Mouse (Mus musculus): ENCODE measurements around the gene Insl6.

Gene Insl6

DNA sequence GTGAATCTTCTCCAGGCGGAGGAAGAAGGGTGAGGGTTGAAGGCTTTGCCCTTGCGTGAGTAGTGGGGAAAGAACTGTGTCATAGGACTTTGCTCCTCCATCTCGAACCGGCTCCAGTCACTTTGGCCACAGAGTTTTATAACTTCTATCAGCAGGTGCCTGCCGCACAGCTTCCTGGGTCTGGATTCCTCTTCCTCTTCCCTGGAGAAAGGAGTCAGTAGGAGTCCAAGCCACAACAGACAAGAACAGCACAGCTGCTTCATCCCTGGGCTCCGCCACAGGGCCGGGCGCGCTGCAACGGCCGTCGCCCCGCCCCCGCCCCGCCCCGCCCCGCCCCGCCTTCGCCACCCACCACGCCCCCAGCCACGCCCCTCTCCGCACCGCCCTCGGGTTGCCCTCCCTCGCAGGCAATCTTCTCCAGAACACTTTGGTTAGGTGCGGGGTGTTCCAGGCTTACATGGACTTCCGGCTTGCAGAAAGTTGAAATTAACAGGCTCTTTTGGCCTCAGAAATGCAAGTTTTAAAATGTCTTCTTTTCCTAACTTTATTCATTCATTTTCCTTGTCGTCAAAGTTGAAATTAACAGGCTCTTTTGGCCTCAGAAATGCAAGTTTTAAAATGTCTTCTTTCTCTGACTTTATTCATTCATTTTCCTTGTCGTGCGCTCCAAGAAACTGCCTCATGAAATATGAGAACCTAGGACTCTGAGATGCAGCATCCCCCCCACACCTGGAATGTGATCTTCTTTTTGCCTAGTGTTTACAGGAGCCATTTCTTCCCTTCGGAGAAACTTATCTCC, at the start of gene Insl6:
Gene Insl6, minus strand, starts transcription at position 304 of the 799 bp plus-strand sequence.
- DNase-seq (ENCODE audit: low spot score), result peak; percentile 46

GRCm38 (mm10) chr19:29374947-29375346, 49.8 kb upstream of the Insl6 start:
- no peak for DNase-seq (ENCODE audit: low spot score)

DNA sequence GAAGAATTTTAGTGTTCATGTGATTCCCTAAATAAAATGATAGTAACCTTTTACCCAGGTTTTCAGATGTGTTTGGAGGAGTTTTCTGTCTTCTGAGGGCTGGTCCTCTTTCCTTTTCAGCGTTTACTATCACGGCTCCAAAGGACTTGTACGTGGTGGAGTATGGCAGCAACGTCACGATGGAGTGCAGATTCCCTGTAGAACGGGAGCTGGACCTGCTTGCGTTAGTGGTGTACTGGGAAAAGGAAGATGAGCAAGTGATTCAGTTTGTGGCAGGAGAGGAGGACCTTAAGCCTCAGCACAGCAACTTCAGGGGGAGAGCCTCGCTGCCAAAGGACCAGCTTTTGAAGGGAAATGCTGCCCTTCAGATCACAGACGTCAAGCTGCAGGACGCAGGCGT, 48.3 kb upstream of the Insl6 start:
- no peak for DNase-seq (ENCODE audit: low spot score)

- no peak for DNase-seq (ENCODE audit: low spot score)
Measured at GRCm38 (mm10) chr19:29372621-29373020, 47.5 kb upstream of the Insl6 start.

DNA sequence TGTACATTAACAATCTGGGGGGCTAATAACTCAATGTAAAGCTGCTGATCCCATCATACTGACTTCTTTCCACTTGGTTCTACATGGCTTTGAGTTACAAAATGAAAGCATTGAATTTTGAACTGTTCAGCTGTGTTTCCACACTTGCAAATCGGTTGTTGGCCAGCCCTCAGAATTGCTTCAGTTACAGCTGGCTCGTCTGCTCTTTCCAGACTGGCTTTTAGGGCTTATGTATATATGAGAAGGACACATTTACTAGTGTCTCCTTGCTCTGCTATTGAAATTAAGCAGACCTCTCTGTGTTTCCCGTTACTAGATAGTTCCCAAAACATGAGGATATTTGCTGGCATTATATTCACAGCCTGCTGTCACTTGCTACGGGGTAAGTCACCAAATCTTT, 47.0 kb upstream of the Insl6 start:
- DNase-seq (ENCODE audit: low spot score), result no peak

DNA sequence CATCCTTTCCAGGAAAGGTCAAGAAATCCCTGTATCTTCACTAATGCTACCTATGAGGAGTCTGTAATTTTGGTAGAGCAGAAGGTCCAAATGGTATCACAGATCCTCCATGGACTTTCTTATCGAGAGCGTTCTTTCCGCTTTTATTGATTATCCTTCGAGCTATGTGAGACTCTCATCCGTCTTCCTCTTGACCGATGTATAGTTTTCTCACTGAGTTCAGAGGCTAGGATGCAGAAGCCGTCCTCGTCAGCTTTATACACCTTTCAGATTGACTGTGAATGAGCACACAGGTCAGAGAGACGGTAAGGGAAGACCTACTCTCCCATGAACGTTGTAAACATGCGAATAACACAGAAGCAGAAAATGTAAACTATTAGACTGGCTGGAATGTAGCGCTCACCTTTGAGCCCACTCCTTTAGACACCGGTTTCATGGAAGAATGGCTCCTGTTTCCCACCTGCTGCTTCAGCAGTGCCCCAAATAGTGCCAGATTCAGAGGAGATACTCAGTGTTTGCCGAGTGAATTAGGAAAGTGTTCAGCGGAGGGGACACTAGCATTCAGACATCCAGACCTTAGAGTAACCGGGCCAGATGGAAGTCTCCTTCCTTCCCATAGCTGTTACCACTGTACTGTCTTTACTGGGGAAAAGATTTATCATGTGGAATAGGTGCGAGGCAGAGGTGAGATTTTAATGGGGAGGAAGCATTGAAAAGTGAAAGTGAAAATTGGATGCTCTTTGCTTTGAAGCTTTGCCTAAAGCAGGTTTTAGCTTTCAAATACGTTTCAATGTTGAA, 46.3 kb upstream of the Insl6 start:
- no peak for DNase-seq (ENCODE audit: low spot score)

- no peak for DNase-seq (ENCODE audit: low spot score)
Measured at GRCm38 (mm10) chr19:29370545-29371283, 45.6 kb upstream of the Insl6 start.

DNA sequence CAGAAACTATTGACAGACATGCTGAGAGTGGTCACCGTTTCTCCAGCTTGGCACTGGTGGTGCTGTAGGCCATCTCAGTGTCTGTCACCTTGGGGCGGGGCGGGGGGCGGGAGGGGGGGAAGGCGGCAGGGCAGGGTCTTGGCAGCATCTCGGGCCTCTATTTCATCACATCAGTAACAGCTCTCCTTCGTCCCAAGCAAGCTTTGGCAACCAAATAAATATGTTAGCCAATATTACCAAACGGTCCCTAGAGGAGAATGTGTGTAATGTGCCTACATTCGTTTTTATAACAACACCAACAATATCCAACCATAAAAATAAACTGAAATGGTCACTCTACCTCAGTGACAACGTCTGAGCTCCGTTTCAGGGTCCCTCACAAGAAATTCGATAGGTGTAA, 45.0 kb upstream of the Insl6 start:
- no peak for DNase-seq (ENCODE audit: low spot score)

DNA sequence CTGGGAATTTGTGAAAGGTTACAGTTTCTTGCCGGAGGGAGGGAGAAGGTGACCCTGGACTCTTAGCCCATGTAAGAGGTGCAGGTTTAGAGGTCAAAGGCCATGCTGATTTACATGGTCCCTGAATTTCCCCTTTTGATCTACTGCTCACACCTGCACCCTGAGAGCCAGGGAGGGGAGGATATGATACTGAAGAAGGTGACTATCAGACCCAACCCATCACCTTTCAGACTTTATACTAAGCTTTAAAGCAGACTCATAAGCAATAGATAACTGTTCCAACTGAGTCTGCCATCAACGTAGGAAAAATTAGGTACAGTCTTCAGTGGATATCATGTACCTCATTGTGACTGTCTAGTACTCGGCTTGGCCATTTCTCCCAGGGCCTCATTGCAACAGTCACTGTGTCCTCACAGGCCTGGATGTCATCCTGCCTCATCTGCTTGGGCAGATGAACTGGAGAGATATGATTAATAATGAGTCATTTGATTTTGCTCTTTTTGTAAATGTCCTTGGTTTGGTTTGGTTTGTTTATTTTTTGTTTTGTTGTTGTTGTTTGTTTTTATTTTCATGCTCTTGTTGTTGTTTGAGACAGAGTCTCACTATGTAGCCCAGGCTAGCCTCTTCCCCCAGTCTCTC, 43.6 kb upstream of the Insl6 start:
- DNase-seq (ENCODE audit: low spot score), result no peak

GRCm38 (mm10) chr19:29368041-29368440, 42.9 kb upstream of the Insl6 start:
- no peak for DNase-seq (ENCODE audit: low spot score)

- peak; percentile 45 for DNase-seq (ENCODE audit: low spot score)
Measured at GRCm38 (mm10) chr19:29366969-29367622, 41.9 kb upstream of the Insl6 start, which contains the start of the genes Plgrkt and Cd274. TSS of gene Plgrkt (minus strand) at chr19:29367390. TSS of gene Cd274 (plus strand) at chr19:29367455.

GRCm38 (mm10) chr19:29366226-29366968, 41.2 kb upstream of the Insl6 start:
- no peak for DNase-seq (ENCODE audit: low spot score)

GRCm38 (mm10) chr19:29365105-29365504, 39.9 kb upstream of the Insl6 start:
- DNase-seq (ENCODE audit: low spot score), result no peak

DNA sequence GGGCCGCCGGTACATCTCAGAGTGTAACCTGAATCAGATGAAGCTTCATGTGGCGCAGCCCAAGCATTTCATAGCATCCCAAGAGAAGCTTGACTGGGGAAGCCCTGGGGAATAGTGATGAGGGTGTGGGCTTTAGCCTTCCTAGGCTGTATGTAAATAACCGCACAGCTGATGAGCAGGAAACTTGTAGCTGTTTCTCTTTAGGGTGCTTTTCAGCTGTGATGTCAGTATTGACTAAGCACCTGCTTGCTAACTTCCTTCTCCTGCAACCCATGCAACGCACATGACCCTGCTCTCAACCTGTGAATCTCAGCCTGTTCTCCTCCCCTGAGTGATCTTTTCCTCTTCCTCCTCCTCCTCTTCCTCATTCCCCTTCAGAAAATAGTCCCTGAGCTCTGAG, 38.9 kb upstream of the Insl6 start:
- DNase-seq (ENCODE audit: low spot score), result no peak

GRCm38 (mm10) chr19:29363557-29363956, 38.4 kb upstream of the Insl6 start:
- no peak for DNase-seq (ENCODE audit: low spot score)

GRCm38 (mm10) chr19:29362173-29362930, 37.2 kb upstream of the Insl6 start:
- no peak for DNase-seq (ENCODE audit: low spot score)

DNA sequence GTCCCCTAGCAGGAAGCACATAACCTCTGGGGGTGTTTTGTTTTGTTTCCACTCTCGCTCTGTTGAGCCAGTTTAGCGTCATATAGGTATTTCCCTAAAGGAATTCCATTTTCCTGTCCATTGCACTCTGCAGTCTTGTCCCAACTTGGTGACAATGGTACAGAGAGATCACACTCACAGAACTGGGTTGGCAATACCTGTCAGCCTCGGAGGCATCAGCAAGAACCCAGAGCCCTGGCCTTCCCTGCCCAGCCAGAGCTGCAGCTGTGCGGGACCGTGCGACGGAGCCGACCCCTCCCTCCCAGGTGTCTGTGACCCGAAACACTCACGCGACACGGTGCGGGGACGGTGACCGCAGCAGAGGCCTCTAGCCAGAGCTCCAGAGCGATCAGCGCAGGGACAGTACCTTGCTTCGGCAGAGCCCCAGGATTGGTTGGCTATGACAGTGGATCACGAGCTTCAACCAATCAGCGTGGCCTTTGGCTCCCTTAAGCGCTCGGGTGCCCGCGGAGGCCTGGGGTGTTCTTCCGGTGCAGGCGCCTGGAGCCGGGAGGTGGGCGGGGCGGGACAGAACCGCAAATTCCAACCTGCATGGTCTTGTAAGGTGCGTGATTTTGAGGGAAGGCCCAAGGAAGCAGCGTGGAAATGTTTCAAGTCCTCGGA, 36.4 kb upstream of the Insl6 start:
- peak; percentile 72 for DNase-seq (ENCODE audit: low spot score)

GRCm38 (mm10) chr19:29360251-29360650, 35.1 kb upstream of the Insl6 start:
- no peak for DNase-seq (ENCODE audit: low spot score)

- no peak for DNase-seq (ENCODE audit: low spot score)
Measured at GRCm38 (mm10) chr19:29356281-29356680, 31.1 kb upstream of the Insl6 start.

All from ovary, postnatal 14 days (tissue).